Mouse (Mus musculus): ENCODE measurements around the gene Hrh1. TPM values are rescaled to one million over a fixed set of nuclear protein-coding genes. Genes with fewer than 3 reads are reported as not detected.

The Hrh1 gene
- polyA plus RNA-seq, 1 experiment: 0.23 TPM

DNA sequence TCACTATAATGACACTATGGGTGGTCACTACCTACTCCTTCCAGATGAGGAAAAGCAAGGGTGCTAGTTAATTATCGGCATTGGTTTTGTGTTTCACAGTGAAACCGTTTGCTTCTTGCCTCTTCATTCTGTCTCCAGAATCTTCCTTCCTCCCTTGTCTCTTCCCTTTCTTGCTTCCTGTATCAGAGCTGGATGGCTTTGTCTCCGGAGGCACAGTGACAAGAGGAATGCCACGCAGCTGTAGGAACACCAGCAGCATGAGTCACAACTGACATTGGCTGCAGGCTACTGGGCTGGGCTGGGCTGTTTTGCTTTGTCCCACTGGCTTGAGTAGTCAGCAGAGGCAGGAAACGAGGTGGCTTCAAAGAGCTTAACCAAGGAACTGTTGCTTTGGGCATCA lies 6.4 kb downstream of the Hrh1 start:
- no peaks in the 10 kb centered on the region for H3K36me3 ChIP-seq (ENCODE audit: control insufficient read depth, insufficient read depth, low read length)
- no peak for TF ChIP-seq CTCF (conservative IDR thresholded peaks at IDR 0.05; ENCODE audit: insufficient read depth, insufficient read length, low read depth, low read length)
- no peak for TF ChIP-seq POLR2A (IDR thresholded peaks at IDR 0.05; ENCODE audit: low read depth, low read length)
- WGBS: 18% methylated on average over 5 of the region's 5 CpGs
- H3K4me1 ChIP-seq (ENCODE audit: control insufficient read depth, insufficient read depth, low read length): no peaks in the 10 kb centered on the region
- DNase-seq: peak; percentile 8
- no peak overlapping the region for H3K4me3 ChIP-seq (ENCODE audit: insufficient read depth, low read depth, low read length)
- H3K27ac ChIP-seq (ENCODE audit: insufficient read depth, low read depth, low read length): no peak overlapping the region
- H3K27me3 ChIP-seq (replicated peaks; ENCODE audit: control insufficient read depth, insufficient read depth, low read length): no peaks in the 10 kb centered on the region

DNA sequence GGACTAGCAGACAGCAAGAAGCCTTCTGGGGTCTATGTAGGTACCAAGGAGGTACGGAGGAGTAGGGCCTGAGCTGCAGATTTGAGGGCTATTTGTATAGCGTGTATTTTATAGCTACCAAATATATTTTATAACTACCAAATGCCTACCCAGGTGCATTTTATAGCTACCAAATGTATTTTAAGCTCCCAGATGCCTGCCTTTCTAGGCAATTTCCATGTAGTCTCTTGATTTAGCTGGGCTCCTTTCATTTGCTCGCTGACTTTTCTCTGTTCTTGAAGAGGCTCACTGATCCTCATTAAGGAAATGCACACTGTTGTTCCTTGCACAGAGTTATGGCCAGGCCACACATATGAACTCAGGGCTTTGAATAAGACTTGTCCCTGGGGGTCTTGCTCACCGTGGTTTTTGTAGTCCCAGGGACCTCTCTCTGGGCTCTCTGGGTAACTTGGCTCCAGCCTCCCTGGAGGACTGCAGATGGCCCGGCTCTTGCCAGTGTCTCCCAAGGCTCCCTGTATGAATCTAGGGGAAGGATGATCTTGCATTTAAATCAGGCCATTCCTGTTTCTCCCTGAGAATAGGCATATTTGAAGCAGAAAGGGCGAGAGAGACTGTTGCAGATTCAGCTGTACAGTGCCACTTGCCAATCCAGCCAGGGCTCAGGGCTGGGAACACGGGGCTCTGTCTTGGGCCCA lies 7.2 kb downstream of the Hrh1 start:
- H3K27me3 ChIP-seq (replicated peaks; ENCODE audit: control insufficient read depth, insufficient read depth, low read length): no peaks in the 10 kb centered on the region
- H3K36me3 ChIP-seq (ENCODE audit: control insufficient read depth, insufficient read depth, low read length): no peaks in the 10 kb centered on the region
- TF ChIP-seq POLR2A (IDR thresholded peaks at IDR 0.05; ENCODE audit: low read depth, low read length) (no peak), CTCF (conservative IDR thresholded peaks at IDR 0.05; ENCODE audit: insufficient read depth, insufficient read length, low read depth, low read length) (no peak)
- no peaks in the 10 kb centered on the region for H3K4me1 ChIP-seq (ENCODE audit: control insufficient read depth, insufficient read depth, low read length)
- WGBS: 84% methylated on average over 7 of the region's 7 CpGs
- no peak overlapping the region for H3K4me3 ChIP-seq (ENCODE audit: insufficient read depth, low read depth, low read length)
- H3K27ac ChIP-seq (ENCODE audit: insufficient read depth, low read depth, low read length): no peak overlapping the region
- DNase-seq: no peak

- no peaks in the 10 kb centered on the region for H3K36me3 ChIP-seq (ENCODE audit: control insufficient read depth, insufficient read depth, low read length)
These were observed 8.9 kb downstream of the Hrh1 start for GRCm38 (mm10) chr6:114406634-114407033.

GRCm38 (mm10) chr6:114407049-114407448 lies 9.3 kb downstream of the Hrh1 start:
- WGBS: 88% methylated on average over 7 of the region's 7 CpGs

More at GRCm38 (mm10) chr6:114406634-114407033, 8.9 kb downstream of the Hrh1 start:
- WGBS: 51% methylated on average over 1 of the region's 1 CpGs
- Histone ChIP-seq H3K4me3 (ENCODE audit: insufficient read depth, low read depth, low read length) (no peak overlapping the region), H3K27me3 (replicated peaks; ENCODE audit: control insufficient read depth, insufficient read depth, low read length) (no peaks in the 10 kb centered on the region), H3K4me1 (ENCODE audit: control insufficient read depth, insufficient read depth, low read length) (no peaks in the 10 kb centered on the region), H3K27ac (ENCODE audit: insufficient read depth, low read depth, low read length) (no peak overlapping the region)
- DNase-seq: peak; percentile 27
- peak; percentile 47 for TF ChIP-seq CTCF (conservative IDR thresholded peaks at IDR 0.05; ENCODE audit: insufficient read depth, insufficient read length, low read depth, low read length)
- TF ChIP-seq POLR2A (IDR thresholded peaks at IDR 0.05; ENCODE audit: low read depth, low read length): no peak

DNA sequence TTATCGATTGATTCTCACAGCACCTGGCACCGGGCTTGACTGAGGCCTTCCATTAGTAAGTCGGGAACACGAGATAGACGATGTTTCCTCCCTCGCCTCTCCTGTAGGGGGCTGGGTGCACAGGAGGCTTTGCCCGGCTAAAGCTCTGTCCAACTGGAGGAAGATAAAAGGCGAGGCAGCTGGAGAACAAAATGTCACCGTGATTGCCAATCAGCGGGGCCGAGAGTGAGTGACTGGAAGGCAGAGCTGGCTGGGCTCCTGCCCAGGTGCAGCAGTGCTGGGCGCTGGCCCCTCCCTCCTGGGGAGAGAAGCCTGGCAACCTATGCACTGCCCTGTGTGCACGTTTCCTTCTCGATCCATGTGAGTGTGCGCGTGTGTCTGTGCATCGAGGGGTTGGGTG lies 10.5 kb downstream of the Hrh1 start:
- H3K4me1 ChIP-seq (ENCODE audit: control insufficient read depth, insufficient read depth, low read length): no peaks in the 10 kb centered on the region
- WGBS: 41% methylated on average over 17 of the region's 17 CpGs
- DNase-seq: no peak
- no peak overlapping the region for H3K4me3 ChIP-seq (ENCODE audit: insufficient read depth, low read depth, low read length)
- no peak for TF ChIP-seq CTCF (conservative IDR thresholded peaks at IDR 0.05; ENCODE audit: insufficient read depth, insufficient read length, low read depth, low read length)
- no peak for TF ChIP-seq POLR2A (IDR thresholded peaks at IDR 0.05; ENCODE audit: low read depth, low read length)
- no peaks in the 10 kb centered on the region for H3K27me3 ChIP-seq (replicated peaks; ENCODE audit: control insufficient read depth, insufficient read depth, low read length)
- no peak overlapping the region for H3K27ac ChIP-seq (ENCODE audit: insufficient read depth, low read depth, low read length)
- H3K36me3 ChIP-seq (ENCODE audit: control insufficient read depth, insufficient read depth, low read length): no peaks in the 10 kb centered on the region

More at GRCm38 (mm10) chr6:114407049-114407448, 9.3 kb downstream of the Hrh1 start:
- no peaks in the 10 kb centered on the region for H3K36me3 ChIP-seq (ENCODE audit: control insufficient read depth, insufficient read depth, low read length)
- no peaks in the 10 kb centered on the region for H3K27me3 ChIP-seq (replicated peaks; ENCODE audit: control insufficient read depth, insufficient read depth, low read length)
- no peak overlapping the region for H3K4me3 ChIP-seq (ENCODE audit: insufficient read depth, low read depth, low read length)
- DNase-seq: no peak
- no peaks in the 10 kb centered on the region for H3K4me1 ChIP-seq (ENCODE audit: control insufficient read depth, insufficient read depth, low read length)
- H3K27ac ChIP-seq (ENCODE audit: insufficient read depth, low read depth, low read length): no peak overlapping the region
- no peak for TF ChIP-seq CTCF (conservative IDR thresholded peaks at IDR 0.05; ENCODE audit: insufficient read depth, insufficient read length, low read depth, low read length)
- TF ChIP-seq POLR2A (IDR thresholded peaks at IDR 0.05; ENCODE audit: low read depth, low read length): no peak

DNA sequence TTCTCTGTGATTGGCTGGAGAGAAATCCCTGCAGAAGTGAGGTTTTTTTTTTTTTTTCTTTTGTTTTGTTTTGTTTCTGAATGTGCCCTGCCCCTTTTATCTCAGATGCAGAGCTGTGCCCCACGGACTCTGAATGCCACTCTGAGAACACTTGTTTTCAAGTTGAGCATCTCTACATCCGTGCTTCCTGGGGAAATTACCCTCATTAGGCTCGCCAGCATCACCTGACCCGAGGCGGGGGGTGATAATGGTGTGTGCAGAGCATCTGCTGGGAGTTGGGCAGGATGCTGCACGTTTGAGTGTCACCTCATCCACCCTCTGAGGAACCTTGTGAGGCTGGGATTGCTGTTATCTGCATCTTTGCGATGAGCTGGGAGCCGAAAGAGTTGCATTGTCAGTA lies 14.2 kb downstream of the Hrh1 start:
- Histone ChIP-seq H3K36me3 (ENCODE audit: control insufficient read depth, insufficient read depth, low read length) (no peaks in the 10 kb centered on the region), H3K27me3 (replicated peaks; ENCODE audit: control insufficient read depth, insufficient read depth, low read length) (no peaks in the 10 kb centered on the region), H3K4me3 (ENCODE audit: insufficient read depth, low read depth, low read length) (no peak overlapping the region), H3K4me1 (ENCODE audit: control insufficient read depth, insufficient read depth, low read length) (no peaks in the 10 kb centered on the region), H3K27ac (ENCODE audit: insufficient read depth, low read depth, low read length) (no peak overlapping the region)
- 57% methylated on average over 8 of the region's 8 CpGs for WGBS
- no peak for DNase-seq
- TF ChIP-seq CTCF (conservative IDR thresholded peaks at IDR 0.05; ENCODE audit: insufficient read depth, insufficient read length, low read depth, low read length): no peak

- Histone ChIP-seq H3K27ac (ENCODE audit: insufficient read depth, low read depth, low read length) (no peak overlapping the region), H3K27me3 (replicated peaks; ENCODE audit: control insufficient read depth, insufficient read depth, low read length) (no peaks in the 10 kb centered on the region), H3K36me3 (ENCODE audit: control insufficient read depth, insufficient read depth, low read length) (no peaks in the 10 kb centered on the region), H3K4me3 (ENCODE audit: insufficient read depth, low read depth, low read length) (no peak overlapping the region), H3K4me1 (ENCODE audit: control insufficient read depth, insufficient read depth, low read length) (peaks cover 9% of the 10 kb centered on the region)
- TF ChIP-seq POLR2A (IDR thresholded peaks at IDR 0.05; ENCODE audit: low read depth, low read length) (no peak), CTCF (conservative IDR thresholded peaks at IDR 0.05; ENCODE audit: insufficient read depth, insufficient read length, low read depth, low read length) (no peak)
- WGBS: 65% methylated on average over 8 of the region's 8 CpGs
- DNase-seq: no peak
These were observed 16.8 kb downstream of the Hrh1 start for GRCm38 (mm10) chr6:114414510-114414909.

All from kidney, adult 2 months (tissue).